Comparison of ENCODE assay signal across 8 mouse cellular contexts in the genomic region with DNA sequence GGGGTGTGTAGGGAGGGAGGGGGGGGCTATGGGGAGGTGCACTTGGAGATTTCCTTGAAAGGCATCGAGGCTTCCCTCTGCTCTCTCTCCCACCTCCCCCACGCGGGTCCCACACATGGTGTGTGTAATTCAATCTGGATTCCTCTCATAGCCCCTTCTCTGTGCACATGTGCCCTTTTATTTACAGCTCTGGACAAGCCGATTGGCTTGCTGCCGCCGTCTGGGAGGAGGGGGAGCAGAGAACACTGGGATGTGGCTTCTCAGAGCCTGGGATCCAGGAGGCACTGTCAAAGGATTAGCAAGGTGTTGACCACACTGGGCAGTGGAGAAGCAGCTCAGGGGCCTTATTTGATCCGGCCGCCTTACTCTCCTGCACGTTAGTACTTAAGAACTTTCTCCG. TPM values are rescaled to one million over a fixed set of nuclear protein-coding genes. Genes with fewer than 3 reads are reported as not detected.
DNase-seq lines count a peak whose midpoint lies in the region; ATAC-seq and TF ChIP-seq lines count a peak whose summit lies in the region.

No protein-coding gene starts in this region.

- H3K9ac ChIP-seq in lung, embryonic 14.5 days: no peak overlapping the region
- no peak overlapping the region for H3K9ac ChIP-seq in heart, embryonic 15.5 days
- 0 out of 2 replicates have a peak overlapping the region, but pooled peaks have one; percentile 7 for H3K9ac ChIP-seq in midbrain, embryonic 14.5 days (replicated peaks; ENCODE audit: low read length)

- H3K36me3 ChIP-seq in lung, embryonic 14.5 days (ENCODE audit: insufficient read depth): no peaks in the 10 kb centered on the region
- H3K36me3 ChIP-seq in heart, embryonic 15.5 days: no peaks in the 10 kb centered on the region
- H3K36me3 ChIP-seq in midbrain, embryonic 14.5 days (ENCODE audit: control insufficient read depth, insufficient read depth, low read length): no peaks in the 10 kb centered on the region

- peak; percentile 69 for DNase-seq in gastrocnemius, adult 2 months
- no peak for DNase-seq in gastrocnemius, postnatal 4 days (ENCODE audit: low spot score in 2 of 2)
- peak; percentile 57 for DNase-seq in lung, embryonic 14.5 days
- DNase-seq in lung, adult 18-20 months: no peak
- DNase-seq in midbrain, embryonic 14.5 days: peak; percentile 38
- no peak for DNase-seq in thymus, postnatal 4 days

- intact Hi-C loops in gastrocnemius, adult 2 months (cut with DNase I): loop anchor here (10.0 kb wide), 1 partner anchor 356 kb away; the partner anchor contains the start of gene Fam214b

- H3K9me3 ChIP-seq in lung, embryonic 14.5 days (ENCODE audit: low read depth, low read length): no peaks in the 10 kb centered on the region
- H3K9me3 ChIP-seq in heart, embryonic 15.5 days (replicated peaks): no peaks in the 10 kb centered on the region
- no peaks in the 10 kb centered on the region for H3K9me3 ChIP-seq in midbrain, embryonic 14.5 days (ENCODE audit: control insufficient read depth, low read length)

- whole genome bisulfite sequencing in lung, embryonic 14.5 days: 18% methylated on average over 10 of the region's 10 CpGs
- WGBS in heart, embryonic 15.5 days: 29% methylated on average over 10 of the region's 10 CpGs
- WGBS in midbrain, embryonic 14.5 days: 18% methylated on average over 10 of the region's 10 CpGs

- peak overlapping the region; percentile 13; the same call in 1 of the 2 replicates for H3K4me2 ChIP-seq in lung, embryonic 14.5 days
- peak overlapping the region; percentile 18; the same call in 1 of the 2 replicates for H3K4me2 ChIP-seq in heart, embryonic 15.5 days
- H3K4me2 ChIP-seq in midbrain, embryonic 14.5 days (ENCODE audit: low read length): no peak overlapping the region

- no peaks in the 10 kb centered on the region for H3K27me3 ChIP-seq in lung, embryonic 14.5 days (ENCODE audit: insufficient read depth, low read length)
- no peaks in the 10 kb centered on the region for H3K27me3 ChIP-seq in heart, embryonic 15.5 days
- H3K27me3 ChIP-seq in midbrain, embryonic 14.5 days (ENCODE audit: control insufficient read depth, insufficient read depth, low read length): no peaks in the 10 kb centered on the region

- H3K4me3 ChIP-seq in gastrocnemius, adult 2 months: peak overlapping the region; percentile 51
- H3K4me3 ChIP-seq in lung, embryonic 14.5 days (ENCODE audit: low read depth, low read length): no peak overlapping the region
- no peak overlapping the region for H3K4me3 ChIP-seq in heart, embryonic 15.5 days
- H3K4me3 ChIP-seq in midbrain, embryonic 14.5 days (replicated peaks; ENCODE audit: low read depth, low read length): no peak overlapping the region

- H3K27ac ChIP-seq in gastrocnemius, adult 2 months: peak overlapping the region; percentile 95
- H3K27ac ChIP-seq in lung, embryonic 14.5 days (ENCODE audit: low read depth): peak overlapping the region; percentile 33; the same call in 1 of the 2 replicates
- H3K27ac ChIP-seq in heart, embryonic 15.5 days: peak overlapping the region; percentile 93
- no peak overlapping the region for H3K27ac ChIP-seq in midbrain, embryonic 14.5 days (replicated peaks; ENCODE audit: low read depth, low read length)

- ATAC-seq in lung, embryonic 14.5 days (ENCODE audit: insufficient read depth): peak; percentile 26; the same call in 1 of the 2 replicates
- ATAC-seq in heart, embryonic 15.5 days (replicated peaks; ENCODE audit: insufficient number of reproducible peaks, insufficient read depth, low FRiP score, low read depth): no peak
- ATAC-seq in midbrain, embryonic 14.5 days (ENCODE audit: low FRiP score, low TSS enrichment): no peak; the same call in 1 of the 2 replicates
- ATAC-seq in megakaryocyte-erythroid progenitor cell, adult 5-6 weeks (replicated peaks; ENCODE audit: low FRiP score, low TSS enrichment, poor library complexity, severe bottlenecking): no peak

- peaks cover 36% of the 10 kb centered on the region for H3K4me1 ChIP-seq in lung, embryonic 14.5 days (ENCODE audit: insufficient read depth)
- H3K4me1 ChIP-seq in heart, embryonic 15.5 days (replicated peaks): peaks cover 59% of the 10 kb centered on the region
- peaks cover 19% of the 10 kb centered on the region; the same call in 1 of the 2 replicates for H3K4me1 ChIP-seq in midbrain, embryonic 14.5 days (ENCODE audit: control insufficient read depth, insufficient read depth, low read length)

- no peak for TF ChIP-seq CTCF in gastrocnemius, adult 2 months (IDR thresholded peaks at IDR 0.05)
- TF ChIP-seq CTCF in lung, embryonic 14.5 days (IDR thresholded peaks at IDR 0.05; ENCODE audit: low read depth): no peak

RNA-seq across cellular contexts. Expression of gene Rusc2, which starts 19.2 kb away (rescaled TPM):
- 10 to 100 TPM; 19.0 to 29.6 TPM for total RNA-seq in gastrocnemius, adult 2 months (2021)
- 10 to 100 TPM; 58.6 to 63.4 TPM for total RNA-seq in gastrocnemius, postnatal 4 days (2021)
- polyA plus RNA-seq in lung, embryonic 14.5 days (2014; fragmentation: Nextera tagmentation; extraction: Ambion mirVana): 5.0 and 5.8 TPM in 2 replicates
- 14.7 and 17.2 TPM in 2 replicates for polyA plus RNA-seq in heart, embryonic 15.5 days (2015; fragmentation: Nextera tagmentation; extraction: Ambion mirVana)
- polyA plus RNA-seq in midbrain, embryonic 14.5 days (2014; fragmentation: Nextera tagmentation; extraction: Ambion mirVana): 68.1 and 106 TPM in 2 replicates
- 1.8 and 7.6 TPM in 2 replicates for total RNA-seq in megakaryocyte-erythroid progenitor cell, adult 5-6 weeks (2014; fragmentation: Nextera tagmentation)
- 0.19 and 1.5 TPM in 2 replicates for total RNA-seq in megakaryocyte-erythroid progenitor cell, adult 5-6 weeks (2017)

RNA-seq across cellular contexts. Expression of gene Fam166b, which starts 28.0 kb away (rescaled TPM):
- not detected for total RNA-seq in gastrocnemius, adult 2 months (2021)
- total RNA-seq in gastrocnemius, postnatal 4 days (2021): under 1 TPM in 1 of 2 experiments, not detected in 1; 0.47 TPM
- polyA plus RNA-seq in lung, embryonic 14.5 days (2014; fragmentation: Nextera tagmentation; extraction: Ambion mirVana): 0.32 and 0.34 TPM in 2 replicates
- polyA plus RNA-seq in heart, embryonic 15.5 days (2015; fragmentation: Nextera tagmentation; extraction: Ambion mirVana): 0.16 and 0.18 TPM in 2 replicates
- 0.46 and 0.76 TPM in 2 replicates for polyA plus RNA-seq in midbrain, embryonic 14.5 days (2014; fragmentation: Nextera tagmentation; extraction: Ambion mirVana)
- not detected in 2 replicates for total RNA-seq in megakaryocyte-erythroid progenitor cell, adult 5-6 weeks (2014; fragmentation: Nextera tagmentation)
- total RNA-seq in megakaryocyte-erythroid progenitor cell, adult 5-6 weeks (2017): not detected in 2 replicates

RNA-seq across cellular contexts. Expression of gene Tesk1, which starts 40.8 kb away (rescaled TPM):
- total RNA-seq in gastrocnemius, adult 2 months (2021): 10 to 100 TPM; 55.7 to 57.8 TPM
- total RNA-seq in gastrocnemius, postnatal 4 days (2021): 10 to 100 TPM; 39.3 to 40.9 TPM
- 12.6 and 15.9 TPM in 2 replicates for polyA plus RNA-seq in lung, embryonic 14.5 days (2014; fragmentation: Nextera tagmentation; extraction: Ambion mirVana)
- 3.1 and 5.8 TPM in 2 replicates for polyA plus RNA-seq in heart, embryonic 15.5 days (2015; fragmentation: Nextera tagmentation; extraction: Ambion mirVana)
- 20.9 and 21.2 TPM in 2 replicates for polyA plus RNA-seq in midbrain, embryonic 14.5 days (2014; fragmentation: Nextera tagmentation; extraction: Ambion mirVana)
- total RNA-seq in megakaryocyte-erythroid progenitor cell, adult 5-6 weeks (2014; fragmentation: Nextera tagmentation): 11.7 and 15.6 TPM in 2 replicates
- 4.3 and 4.8 TPM in 2 replicates for total RNA-seq in megakaryocyte-erythroid progenitor cell, adult 5-6 weeks (2017)

RNA-seq across cellular contexts. Expression of gene Cd72, which starts 53.5 kb away (rescaled TPM):
- total RNA-seq in gastrocnemius, adult 2 months (2021): not detected
- under 1 TPM; 0.32 to 0.75 TPM for total RNA-seq in gastrocnemius, postnatal 4 days (2021)
- 3.2 TPM in 2 replicates for polyA plus RNA-seq in lung, embryonic 14.5 days (2014; fragmentation: Nextera tagmentation; extraction: Ambion mirVana)
- polyA plus RNA-seq in heart, embryonic 15.5 days (2015; fragmentation: Nextera tagmentation; extraction: Ambion mirVana): 2.1 and 5.2 TPM in 2 replicates
- polyA plus RNA-seq in midbrain, embryonic 14.5 days (2014; fragmentation: Nextera tagmentation; extraction: Ambion mirVana): 7.9 and 12.9 TPM in 2 replicates
- total RNA-seq in megakaryocyte-erythroid progenitor cell, adult 5-6 weeks (2014; fragmentation: Nextera tagmentation): 1.5 and 9.6 TPM in 2 replicates
- 2.9 and 11.9 TPM in 2 replicates for total RNA-seq in megakaryocyte-erythroid progenitor cell, adult 5-6 weeks (2017)

Comparison
In these comparisons a context has a peak if more than half of its experiments do, and no peak if none do; other contexts are left out.
1. DNase-seq: peak in gastrocnemius, adult 2 months (single experiment), lung, embryonic 14.5 days (single experiment) and midbrain, embryonic 14.5 days (single experiment); none in gastrocnemius, postnatal 4 days (0 of 2), lung, adult 18-20 months (0 of 2) and thymus, postnatal 4 days (single experiment).